Mouse (Mus musculus) cerebellum, adult 2 months (tissue): ENCODE data around the gene Zfp58.

Experiments used
- CTCF ChIP-seq: fragments of 200-500 bp; IDR thresholded peaks from 2 replicates; pipeline ENCODE4 v1.5.1; 2011; ENCODE audit warnings: low read depth, mild to moderate bottlenecking, control low read depth, low read length, moderate library complexity, borderline replicate concordance; ENCODE audit not compliant: insufficient read depth
- POLR2A ChIP-seq: fragments of 200-500 bp; IDR thresholded peaks from 2 replicates; pipeline ENCODE4 v1.6.1; 2011; ENCODE audit warnings: low read length, control low read depth, borderline replicate concordance; ENCODE audit not compliant: insufficient read depth

DNA sequence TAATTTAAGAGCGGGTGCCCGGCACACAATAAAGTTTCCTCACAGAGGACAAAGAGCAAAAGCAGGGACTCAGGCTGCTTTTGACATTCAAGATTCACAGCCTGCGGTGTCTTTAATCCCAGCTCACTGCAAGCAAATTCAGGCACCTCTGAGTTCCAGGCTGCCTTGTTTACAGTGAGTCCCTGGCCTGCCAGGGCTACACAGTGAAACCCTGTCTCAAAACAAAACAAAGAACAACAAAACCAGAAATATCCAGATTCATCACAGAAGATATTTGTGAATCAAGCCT is 48.4 kb downstream of the Zfp58 start:
- no peak for TF ChIP-seq POLR2A
- TF ChIP-seq CTCF, result no peak
